Mouse (Mus musculus) heart, embryonic 12.5 days (tissue): ENCODE results near the gene Klrb1a. TPM values are rescaled to one million over a fixed set of nuclear protein-coding genes. Genes with fewer than 3 reads are reported as not detected.

Experiments used
- polyA plus RNA-seq: library from polyadenylated mRNA; unstranded; fragments of >200 nt; fragmentation: Nextera tagmentation; extraction: Ambion mirVana; gene quantifications from 2 replicates; pipeline ENCODE4 v1.2.1, GENCODE M21; 2016

Gene Klrb1a
- polyA plus RNA-seq, 1 experiment from 2014 or later = not detected

Other genes with a start within 250 kb of the Klrb1a start
- gene Tex52, start 248.1 kb downstream of the Klrb1a start, polyA plus RNA-seq = 0.19 and 0.21 TPM in 2 replicates
- gene Gm44596, start 248.0 kb downstream of the Klrb1a start, polyA plus RNA-seq = not detected in 2 replicates
- 1.6 and 2.5 TPM in 2 replicates for gene Nrip2, start 224.2 kb downstream of the Klrb1a start, polyA plus RNA-seq
- gene Itfg2, start 198.6 kb downstream of the Klrb1a start, polyA plus RNA-seq = 28.4 and 29.1 TPM in 2 replicates
- gene Fkbp4, start 184.9 kb downstream of the Klrb1a start, polyA plus RNA-seq = 295 and 296 TPM in 2 replicates
- gene Pzp, start 96.8 kb downstream of the Klrb1a start, polyA plus RNA-seq = 0.21 and 0.34 TPM in 2 replicates
- gene A2ml1, start 41.9 kb downstream of the Klrb1a start, polyA plus RNA-seq = 0.08 and 0.15 TPM in 2 replicates
- 0.18 TPM in 1 of 2 replicates, not detected in the other for gene Clec2h, start 38.9 kb upstream of the Klrb1a start, polyA plus RNA-seq
- not detected in 2 replicates for gene Klrb1, start 99.5 kb upstream of the Klrb1a start, polyA plus RNA-seq
- gene Klrb1c, start 165.7 kb upstream of the Klrb1a start, polyA plus RNA-seq = not detected in 2 replicates
- gene Gm44511, start 202.8 kb upstream of the Klrb1a start, polyA plus RNA-seq = not detected in 2 replicates
- not detected in 2 replicates for gene Klrb1b, start 202.8 kb upstream of the Klrb1a start, polyA plus RNA-seq